Mouse (Mus musculus) brain, embryonic 14.5 days (tissue): ENCODE measurements around the gene Lkaaear1.

ENCODE experiments used
- CTCF ChIP-seq: fragments of 200-500 bp; IDR thresholded peaks from 2 replicates; pipeline ENCODE4 v1.5.1; 2012; ENCODE audit warnings: inconsistent platforms, mild to moderate bottlenecking, moderate library complexity, borderline replicate concordance; ENCODE audit not compliant: insufficient read depth, insufficient read length; ENCODE audit errors: extremely low read depth
- POLR2A ChIP-seq: fragments of 200-500 bp; IDR thresholded peaks from 2 replicates; pipeline ENCODE4 v1.6.1; 2012; ENCODE audit warnings: mild to moderate bottlenecking, inconsistent platforms, borderline replicate concordance; ENCODE audit not compliant: poor library complexity, insufficient read depth, insufficient read length, severe bottlenecking; ENCODE audit errors: extremely low read depth

DNA sequence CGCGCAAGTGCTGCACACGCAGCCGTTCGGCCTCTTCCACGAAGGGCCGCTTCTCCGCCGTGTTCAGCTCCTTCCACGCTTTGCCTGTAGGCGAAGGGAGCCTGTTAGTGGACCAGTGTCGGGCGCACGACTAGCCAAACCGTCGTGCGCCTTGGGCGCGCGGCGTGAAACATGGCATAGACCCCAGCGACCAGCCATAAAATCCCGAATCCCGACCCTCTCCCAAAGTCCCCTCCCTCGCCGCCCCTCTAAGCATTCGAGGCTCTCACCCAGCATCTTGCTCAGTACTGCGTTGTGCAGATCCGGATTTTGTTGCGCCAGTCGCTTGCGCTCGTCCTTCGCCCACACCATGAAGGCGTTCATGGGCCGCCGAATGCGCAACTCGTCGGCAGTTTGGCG, 27.3 kb downstream of the Lkaaear1 start:
- TF ChIP-seq CTCF (no peak), POLR2A (no peak)
